Mouse (Mus musculus): ENCODE measurements around the gene Gm21987.
A peak's percentile ranks its signal among the peaks of the same experiment; 100 is the strongest.

The Gm21987 gene

GRCm38 (mm10) chr16:38395060-38395730 is 48.4 kb downstream of the Gm21987 start:
- no peak for DNase-seq (ENCODE audit: low spot score in 2 of 2)

GRCm38 (mm10) chr16:38396155-38396554 is 49.3 kb downstream of the Gm21987 start:
- no peak for DNase-seq (ENCODE audit: low spot score in 2 of 2)

GRCm38 (mm10) chr16:38398266-38398665 is 51.4 kb downstream of the Gm21987 start:
- DNase-seq (ENCODE audit: low spot score in 2 of 2): no peak

- DNase-seq (ENCODE audit: low spot score in 2 of 2): no peak
Observed at GRCm38 (mm10) chr16:38399076-38399475, 52.2 kb downstream of the Gm21987 start.

- DNase-seq (ENCODE audit: low spot score in 2 of 2): peak in 1 of 2 experiments; percentile 25
Observed at GRCm38 (mm10) chr16:38399531-38400231, 52.8 kb downstream of the Gm21987 start.

GRCm38 (mm10) chr16:38400311-38400960 is 53.6 kb downstream of the Gm21987 start:
- no peak for DNase-seq (ENCODE audit: low spot score in 2 of 2)

- no peak for DNase-seq (ENCODE audit: low spot score in 2 of 2)
Observed at GRCm38 (mm10) chr16:38401468-38401867, 54.6 kb downstream of the Gm21987 start.

- no peak for DNase-seq (ENCODE audit: low spot score in 2 of 2)
Observed at GRCm38 (mm10) chr16:38403639-38404038, 56.8 kb downstream of the Gm21987 start.

- DNase-seq (ENCODE audit: low spot score in 2 of 2): no peak
Observed at GRCm38 (mm10) chr16:38406293-38406692, 59.5 kb downstream of the Gm21987 start.

GRCm38 (mm10) chr16:38406708-38407107 is 59.9 kb downstream of the Gm21987 start:
- no peak for DNase-seq (ENCODE audit: low spot score in 2 of 2)

- DNase-seq (ENCODE audit: low spot score in 2 of 2): no peak
Observed at GRCm38 (mm10) chr16:38407584-38407983, 60.7 kb downstream of the Gm21987 start.

- no peak for DNase-seq (ENCODE audit: low spot score in 2 of 2)
Observed at GRCm38 (mm10) chr16:38408416-38408815, 61.6 kb downstream of the Gm21987 start.

All from left cerebral cortex, adult 9 months (tissue).